Mouse (Mus musculus) c-Kit-positive CD71-negative TER-119-negative erythroid progenitor cells, embryonic 14.5 days (primary cell): ENCODE data around the gene Hypk.
"Not testable (repeated sequence)": the region's sequence is repeated elsewhere in the genome, so short reads cannot be mapped to it uniquely, and the experiment has no call there.

ENCODE experiments used
- DNase-seq: peaks from one replicate; pipeline ENCODE4 v3.0.0-alpha.2; 2013; ENCODE audit warnings: low read depth

The Hypk gene

DNA sequence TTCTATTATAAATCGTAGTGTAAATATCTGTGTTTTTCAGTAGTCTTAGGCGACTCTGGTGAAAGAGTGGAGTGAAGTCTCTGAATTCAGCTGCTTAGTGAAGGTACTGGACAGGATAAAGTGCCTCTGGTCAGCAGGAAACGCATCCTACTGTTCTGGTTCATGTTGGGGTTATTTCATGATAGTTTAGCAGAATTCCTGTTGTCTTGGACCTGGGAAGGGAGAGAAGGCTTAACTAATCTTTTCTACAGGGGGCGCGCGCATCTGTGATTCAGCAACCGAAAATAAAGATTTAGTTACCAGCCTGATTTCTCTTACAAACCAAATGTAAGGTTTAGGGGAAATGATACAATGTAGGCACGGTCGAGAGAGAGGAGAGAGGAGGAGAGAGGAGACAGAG, 5.0 kb upstream of the Hypk start:
- DNase-seq = no peak

DNA sequence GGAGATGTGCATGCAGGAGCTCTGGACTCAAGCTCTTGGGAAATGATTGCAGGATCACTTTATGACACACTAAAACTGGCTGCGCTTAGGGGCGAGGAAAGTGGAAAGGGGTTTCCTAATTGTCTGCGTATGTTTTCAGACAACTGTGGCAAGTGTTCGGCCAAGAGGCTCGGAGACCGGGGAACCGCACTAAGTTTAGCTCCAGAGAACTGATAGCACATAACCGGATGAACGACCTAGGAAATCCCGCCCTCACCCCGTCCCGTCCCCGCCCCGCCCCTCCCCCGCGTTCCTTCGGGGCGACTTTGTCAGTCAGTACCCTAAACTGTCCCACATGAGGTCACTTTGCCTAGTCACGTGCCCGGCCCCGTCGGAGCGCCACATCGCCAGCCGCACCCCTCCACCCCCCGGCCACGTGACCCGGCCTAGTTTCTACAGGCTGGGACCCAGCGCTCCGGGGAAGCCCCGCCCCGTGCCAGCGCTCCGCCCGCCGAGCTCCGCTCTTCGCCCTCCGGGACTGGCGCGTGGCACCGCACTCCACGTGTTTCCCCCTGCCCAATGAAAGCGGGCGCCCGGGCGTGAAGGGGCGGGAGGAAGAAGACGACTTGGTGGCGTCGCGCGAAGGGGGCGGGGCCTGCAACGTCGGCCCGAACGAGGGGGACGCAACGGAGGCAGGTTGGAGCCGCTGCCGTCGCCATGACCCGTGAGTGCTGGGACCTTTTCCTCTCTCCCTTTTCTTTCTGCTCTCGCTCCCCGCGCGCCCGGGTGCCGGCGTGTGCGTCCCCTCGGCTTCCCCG, 4.2 kb upstream of the Hypk start, which contains the start of gene Serf2:
TSS of gene Serf2 (plus strand) at position 457 of the 797 bp plus-strand sequence.
- peak; percentile 99 for DNase-seq

GRCm38 (mm10) chr2:121449545-121450011, 3.5 kb upstream of the Hypk start:
- DNase-seq = no peak

DNA sequence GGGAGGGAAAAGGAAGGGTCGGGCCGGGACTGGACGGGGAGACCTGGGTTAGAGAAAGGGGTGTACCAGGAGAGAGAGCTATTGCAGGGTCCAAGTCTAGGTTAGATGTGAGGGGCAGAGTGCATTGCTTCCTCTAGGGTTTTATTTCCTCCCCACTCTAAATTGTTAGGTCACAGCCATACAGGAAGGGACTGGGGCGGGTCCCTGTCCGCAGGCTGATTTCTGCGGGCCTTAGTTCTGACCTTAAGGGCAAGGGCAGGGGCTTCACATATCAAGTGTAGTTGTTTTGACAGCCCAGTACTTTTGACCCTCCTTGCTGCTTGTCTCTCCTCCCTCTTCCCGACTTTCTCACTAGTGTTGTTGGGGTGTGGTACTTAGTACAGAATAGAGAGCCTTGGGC, 3.0 kb upstream of the Hypk start:
- no peak for DNase-seq

GRCm38 (mm10) chr2:121452361-121452760, 729 bp upstream of the Hypk start:
- no peak for DNase-seq

DNA sequence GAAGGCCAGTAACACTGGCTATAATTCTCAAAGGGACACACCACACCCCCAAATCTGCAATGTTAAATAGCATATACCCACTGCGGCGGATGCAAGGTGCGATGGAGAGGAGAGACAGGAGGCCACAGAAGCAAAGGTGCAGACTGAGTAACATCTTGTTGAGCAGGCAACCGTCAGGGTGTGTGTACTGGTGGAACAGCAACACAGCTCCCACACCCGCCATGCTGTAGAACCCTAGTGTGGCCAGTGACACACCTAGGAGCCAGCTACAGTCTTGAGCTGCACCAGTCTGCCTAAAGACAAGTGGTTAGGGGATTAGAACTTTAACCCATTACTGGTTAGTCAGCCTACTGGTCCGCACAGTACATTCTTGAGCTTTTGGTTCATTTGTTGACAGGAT, 827 bp downstream of the Hypk start:
- no peak for DNase-seq

DNA sequence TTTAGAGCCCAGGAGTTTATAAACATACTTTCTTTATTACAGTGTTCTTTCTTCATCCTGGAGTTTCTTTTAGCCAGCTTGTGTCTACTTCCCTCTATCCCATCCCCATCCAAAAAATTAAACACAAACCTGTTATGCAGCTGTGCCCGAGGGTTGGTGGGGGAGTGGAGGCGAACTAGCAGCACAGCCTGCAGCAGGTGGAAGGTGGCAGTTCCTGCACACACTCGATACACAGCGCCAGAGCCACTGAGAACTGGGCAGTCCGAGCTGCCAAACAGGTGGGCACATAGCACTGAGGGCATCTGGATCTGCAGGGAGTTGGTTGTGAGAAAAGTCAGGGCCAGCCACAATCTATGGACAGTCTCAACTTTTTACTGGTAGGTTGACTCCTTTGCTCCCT, 2.4 kb downstream of the Hypk start:
- DNase-seq = no peak

DNA sequence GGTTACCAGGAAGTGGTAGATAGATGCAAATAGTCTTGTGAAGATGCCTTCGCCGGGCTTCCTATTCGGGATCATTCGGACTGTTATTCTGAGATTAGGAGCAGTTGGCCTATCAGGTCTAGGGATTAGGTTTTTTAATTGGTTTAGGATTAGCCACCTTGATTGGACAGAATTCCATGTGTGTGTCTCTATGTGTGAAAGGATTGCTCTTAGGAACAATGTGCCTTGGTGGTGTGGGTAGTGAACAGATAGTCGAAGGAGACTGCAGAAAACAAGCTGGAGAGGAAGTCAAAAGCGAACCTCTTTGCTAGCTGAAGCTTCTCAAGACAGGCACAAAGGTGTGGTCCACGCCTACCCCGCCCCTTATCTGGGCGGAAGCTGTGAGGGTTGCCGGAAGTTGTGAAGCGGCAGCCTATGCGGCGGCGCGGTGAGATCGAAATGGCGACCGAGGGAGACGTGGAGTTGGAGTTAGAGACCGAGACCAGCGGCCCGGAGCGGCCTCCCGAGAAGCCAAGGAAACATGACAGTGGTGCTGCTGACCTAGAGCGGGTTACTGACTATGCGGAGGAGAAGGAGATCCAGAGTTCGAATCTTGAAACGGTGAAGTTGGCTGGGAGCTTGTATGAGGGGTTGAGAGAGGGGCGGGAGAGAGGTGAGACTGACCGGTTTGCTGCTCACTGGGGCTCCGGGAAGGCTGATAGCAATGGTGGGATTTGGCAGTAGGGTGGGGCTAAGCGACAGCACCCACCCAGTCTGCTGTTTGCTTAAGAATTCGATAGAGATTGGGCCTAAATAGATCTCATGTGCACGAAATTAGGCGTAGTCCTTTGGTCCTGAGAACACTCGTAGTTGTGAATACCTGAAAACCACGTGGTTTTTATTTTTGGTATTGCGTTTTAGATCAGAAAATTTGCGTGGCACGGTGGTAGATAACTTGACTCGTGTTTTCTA, 3.9 kb downstream of the Hypk start, which contains the start of gene Serinc4:
TSS of gene Serinc4 (minus strand) at position 90 of the 951 bp plus-strand sequence.
- DNase-seq = peak; percentile 83

- no peak for DNase-seq
These were observed 7.0 kb downstream of the Hypk start for GRCm38 (mm10) chr2:121460071-121460470.

DNA sequence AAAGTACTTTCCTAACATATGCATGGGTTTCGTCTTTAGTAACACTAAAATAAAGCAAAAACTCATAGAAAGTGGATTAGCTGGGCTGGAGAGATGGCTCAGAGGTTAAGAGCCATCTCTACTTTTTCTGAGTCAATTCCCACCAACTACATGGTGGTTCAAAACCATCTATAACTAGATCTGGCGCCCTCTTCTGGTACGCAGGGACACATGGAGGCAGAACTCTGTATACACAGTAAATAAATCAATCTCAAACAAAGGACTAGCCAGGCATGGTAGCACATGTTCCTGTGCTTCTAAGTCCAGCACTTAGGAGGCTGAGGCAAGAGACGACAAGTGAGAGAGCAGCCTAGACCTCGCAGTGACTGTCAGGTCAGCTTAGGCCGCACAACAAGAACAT, 15.9 kb downstream of the Hypk start:
- DNase-seq = not testable (repeated sequence)

GRCm38 (mm10) chr2:121472783-121473182, 19.7 kb downstream of the Hypk start:
- not testable (repeated sequence) for DNase-seq

- peak; percentile 83 for DNase-seq
These were observed 20.4 kb downstream of the Hypk start, which contains the start of gene Mfap1b for GRCm38 (mm10) chr2:121473301-121474179. Gene Mfap1b (minus strand): TSS chr2:121474067.

- DNase-seq = no peak
These were observed 21.1 kb downstream of the Hypk start for GRCm38 (mm10) chr2:121474180-121474535.

DNA sequence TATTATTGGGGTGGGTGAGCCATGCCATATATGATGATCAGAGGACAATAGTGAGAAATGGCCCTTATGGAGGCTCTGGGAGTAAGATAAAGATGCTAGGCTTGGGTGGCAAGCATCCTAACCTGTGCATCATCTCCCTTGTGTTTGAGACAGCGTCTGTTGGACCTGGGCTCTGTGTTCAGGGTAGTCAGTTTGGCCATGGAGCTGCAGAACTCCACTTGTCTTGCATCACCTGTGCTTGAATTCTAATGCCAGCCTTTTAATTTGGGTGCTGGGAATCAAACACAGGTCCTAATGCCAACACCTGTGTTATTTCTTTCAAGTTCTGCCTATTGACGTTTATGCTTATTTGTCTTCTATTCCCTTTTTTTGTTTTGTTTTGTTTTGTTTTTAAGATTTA, 22.2 kb downstream of the Hypk start:
- not testable (repeated sequence) for DNase-seq

- no peak for DNase-seq
These were observed 24.6 kb downstream of the Hypk start for GRCm38 (mm10) chr2:121477491-121478266.

- no peak for DNase-seq
These were observed 27.4 kb downstream of the Hypk start for GRCm38 (mm10) chr2:121480498-121480897.

DNA sequence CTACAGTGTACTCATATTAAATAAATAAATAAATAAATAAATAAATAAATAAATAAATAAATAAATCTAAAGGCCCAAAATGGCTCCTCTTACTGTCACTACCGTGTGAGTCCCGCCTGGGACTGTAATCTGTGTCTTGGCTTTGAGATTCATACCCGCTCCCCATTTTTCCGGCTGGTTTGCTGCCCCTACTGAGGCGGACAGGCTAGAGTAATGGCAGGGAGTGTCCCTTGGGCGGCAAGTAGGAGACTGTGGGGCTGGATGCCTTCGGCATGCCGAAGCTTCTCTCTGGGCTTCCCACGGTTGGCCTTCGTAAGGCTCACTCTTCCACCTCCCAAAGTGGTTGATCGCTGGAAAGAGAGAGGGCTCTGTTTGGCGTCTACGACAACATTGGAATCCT, 27.8 kb downstream of the Hypk start:
- not testable (repeated sequence) for DNase-seq

DNA sequence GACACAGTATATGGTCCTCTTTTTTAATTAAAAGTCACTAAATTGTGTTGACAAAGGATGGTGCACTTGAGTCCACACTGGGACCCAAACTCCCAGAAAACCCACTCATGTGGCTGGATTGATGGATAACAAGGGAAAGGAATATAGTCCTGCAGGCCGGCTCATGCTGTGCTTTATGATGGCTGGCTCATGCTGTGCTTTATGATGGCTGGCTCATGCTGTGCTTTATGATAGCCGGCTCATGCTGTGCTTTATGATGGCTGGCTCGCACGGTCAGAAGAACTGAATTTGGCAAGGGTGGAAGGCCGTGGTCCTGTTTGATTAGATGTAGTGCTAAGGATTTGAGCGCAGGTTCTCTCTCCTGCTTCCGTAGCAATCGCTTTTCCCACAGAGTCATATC, 30.5 kb downstream of the Hypk start:
- DNase-seq = no peak

DNA sequence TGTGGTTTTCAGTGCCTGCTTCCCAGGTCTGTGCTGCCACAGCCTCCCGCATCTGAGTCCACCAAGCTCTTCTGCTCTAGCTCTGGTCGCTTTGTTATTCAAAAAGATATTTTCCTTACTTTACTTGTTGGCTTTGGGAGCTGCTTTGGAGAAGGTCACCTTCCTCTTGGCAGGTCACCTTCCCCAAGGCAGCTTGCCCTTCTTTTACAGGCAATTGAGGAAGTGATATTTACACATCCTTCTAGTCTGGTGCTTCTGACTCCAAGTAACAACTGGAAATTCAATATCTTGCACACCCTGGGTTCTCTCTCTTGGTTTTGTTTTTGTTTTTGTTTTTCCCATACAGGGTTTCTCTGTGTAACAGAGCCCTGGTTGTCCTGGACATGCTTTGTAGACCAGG, 31.3 kb downstream of the Hypk start:
- not testable (repeated sequence) for DNase-seq

DNA sequence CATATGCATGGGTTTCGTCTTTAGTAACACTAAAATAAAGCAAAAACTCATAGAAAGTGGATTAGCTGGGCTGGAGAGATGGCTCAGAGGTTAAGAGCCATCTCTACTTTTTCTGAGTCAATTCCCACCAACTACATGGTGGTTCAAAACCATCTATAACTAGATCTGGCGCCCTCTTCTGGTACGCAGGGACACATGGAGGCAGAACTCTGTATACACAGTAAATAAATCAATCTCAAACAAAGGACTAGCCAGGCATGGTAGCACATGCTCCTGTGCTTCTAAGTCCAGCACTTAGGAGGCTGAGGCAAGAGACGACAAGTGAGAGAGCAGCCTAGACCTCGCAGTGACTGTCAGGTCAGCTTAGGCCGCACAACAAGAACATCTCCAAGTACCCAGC, 48.5 kb downstream of the Hypk start:
- not testable (repeated sequence) for DNase-seq
